Mouse (Mus musculus): ENCODE measurements around the gene Galnt2. TPM values are rescaled to one million over a fixed set of nuclear protein-coding genes. Genes with fewer than 3 reads are reported as not detected.

The Galnt2 gene
- total RNA-seq, 2 experiments from 2014 or later = 38.2 to 38.7 TPM

DNA sequence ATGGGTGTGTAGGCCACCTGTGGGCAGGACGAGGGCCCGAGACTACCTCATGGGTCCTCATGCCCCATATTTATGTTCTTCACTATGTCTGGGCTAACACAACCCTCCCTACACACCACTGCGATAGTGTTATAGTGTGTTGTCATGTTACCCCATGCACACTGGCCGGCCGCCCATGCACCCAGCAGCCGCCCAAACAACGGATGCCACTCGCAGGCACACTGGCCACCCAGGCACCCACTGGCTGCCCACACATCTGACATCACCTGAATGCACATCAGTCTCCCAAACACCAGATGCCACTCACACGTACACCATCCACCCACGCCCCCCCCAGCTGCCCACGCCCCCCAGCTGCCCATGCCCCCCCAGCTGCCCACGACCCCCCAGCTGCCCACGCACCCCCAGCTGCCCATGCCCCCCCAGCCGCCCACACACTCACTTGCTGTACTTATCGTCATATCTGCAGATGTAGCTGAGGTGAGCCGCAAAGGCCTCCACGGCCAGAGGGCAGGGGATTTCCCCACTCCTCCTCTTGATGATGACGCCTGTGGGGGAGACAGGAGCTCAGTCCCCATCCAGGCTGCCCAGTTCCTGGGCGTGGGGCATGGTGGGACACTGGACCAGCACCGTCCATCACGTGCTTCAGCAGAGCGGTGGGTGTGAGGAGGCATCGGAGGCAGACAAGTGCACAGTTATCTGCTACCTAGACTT is 140.4 kb downstream of the Galnt2 start:
- no peak for DNase-seq

DNA sequence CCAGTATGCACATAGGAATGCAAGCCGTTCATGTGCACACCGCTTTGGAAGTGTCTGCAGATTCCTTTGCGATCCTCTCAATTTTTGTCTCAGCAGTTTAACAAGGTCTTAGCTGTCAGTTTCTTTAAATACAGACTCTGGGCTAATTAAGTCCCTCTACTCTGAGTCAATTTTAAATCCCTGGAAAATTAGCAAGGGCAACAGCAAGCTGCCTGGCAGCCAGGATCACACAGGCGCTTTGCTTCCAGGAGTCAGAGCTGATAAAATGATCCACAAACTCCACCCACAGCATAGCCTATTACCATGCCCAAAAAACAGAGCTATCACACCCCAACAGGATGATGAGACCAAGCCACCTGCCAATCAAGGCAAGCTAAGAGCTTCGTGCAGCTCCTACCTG is 142.6 kb downstream of the Galnt2 start:
- no peak for DNase-seq

DNA sequence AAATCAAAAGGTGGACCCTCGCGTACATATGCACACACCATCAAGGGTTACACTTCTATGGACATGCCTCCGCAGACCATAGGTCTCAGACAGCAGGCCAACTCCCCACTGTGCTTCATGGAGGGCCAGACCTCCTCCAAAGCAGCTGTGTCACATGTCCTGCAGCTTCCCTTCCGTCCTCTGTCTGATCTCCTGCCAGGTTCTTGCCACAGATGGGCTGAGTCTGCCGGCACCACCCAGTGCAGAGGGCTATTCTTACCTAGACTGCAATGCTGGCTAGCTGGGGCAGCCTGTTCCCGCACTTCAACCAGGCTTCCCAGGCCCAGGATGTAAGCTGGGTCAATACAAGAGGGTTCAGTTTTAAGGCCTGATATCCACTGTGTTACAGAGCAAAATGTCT is 144.0 kb downstream of the Galnt2 start:
- peak; percentile 28 to 33 for DNase-seq

DNA sequence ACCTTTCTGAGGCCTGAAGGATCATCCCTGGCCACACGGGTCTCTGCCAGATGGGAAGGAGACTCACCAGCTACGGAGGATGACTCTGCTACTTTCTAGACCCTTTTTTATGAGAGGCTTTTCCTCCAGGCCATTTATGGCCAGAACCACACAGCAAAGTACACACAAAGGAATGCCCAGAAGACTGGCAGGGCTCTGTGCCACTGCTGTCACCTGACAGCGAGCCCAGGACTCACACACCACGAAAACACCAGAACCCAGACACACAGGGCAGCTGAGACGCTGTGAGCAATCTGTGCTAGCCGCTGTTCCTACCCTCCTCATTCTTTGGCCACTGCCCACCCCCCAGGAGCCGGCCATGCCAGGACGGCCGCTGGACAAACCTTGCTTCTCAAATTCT is 144.5 kb downstream of the Galnt2 start:
- DNase-seq = peak in 1 of 2 experiments; percentile 14

DNA sequence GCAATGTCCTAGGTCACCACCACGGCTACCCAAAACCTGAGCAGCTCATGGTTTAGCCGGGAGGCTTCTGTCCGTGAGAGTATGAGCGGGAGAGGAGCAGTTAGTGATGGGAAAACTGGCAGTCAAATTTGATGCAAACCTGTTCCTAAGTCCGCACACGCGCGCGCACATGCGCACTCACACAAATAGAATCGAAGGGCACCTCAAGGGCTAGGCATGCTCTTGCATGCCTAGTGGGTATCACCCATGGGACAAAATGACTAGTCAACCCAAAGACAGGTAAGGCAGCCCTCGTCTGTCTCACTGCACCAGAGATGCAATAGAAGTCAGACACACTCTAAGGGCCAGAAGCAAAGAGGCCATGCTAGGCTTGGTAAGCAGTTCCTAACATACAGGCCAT is 145.2 kb downstream of the Galnt2 start:
- DNase-seq = no peak

DNA sequence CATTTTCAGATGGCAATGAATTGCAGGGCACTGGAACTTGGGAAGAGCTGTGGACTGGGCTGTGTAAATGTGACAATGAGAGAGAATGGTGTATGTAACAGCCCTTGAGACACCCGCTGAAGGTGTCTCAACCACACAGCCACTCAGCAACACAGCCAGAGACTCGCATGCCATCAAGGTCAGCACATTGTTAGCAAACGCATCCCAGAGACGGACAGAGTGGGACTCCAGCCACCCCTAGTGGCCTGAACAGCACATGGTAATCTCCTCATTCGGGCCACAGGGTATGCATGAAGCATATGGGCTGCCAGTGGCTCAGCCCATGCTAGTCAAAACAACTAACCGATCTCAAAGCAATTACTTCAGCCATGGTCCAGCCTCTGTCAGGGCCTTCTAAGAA is 148.1 kb downstream of the Galnt2 start:
- no peak for DNase-seq

DNA sequence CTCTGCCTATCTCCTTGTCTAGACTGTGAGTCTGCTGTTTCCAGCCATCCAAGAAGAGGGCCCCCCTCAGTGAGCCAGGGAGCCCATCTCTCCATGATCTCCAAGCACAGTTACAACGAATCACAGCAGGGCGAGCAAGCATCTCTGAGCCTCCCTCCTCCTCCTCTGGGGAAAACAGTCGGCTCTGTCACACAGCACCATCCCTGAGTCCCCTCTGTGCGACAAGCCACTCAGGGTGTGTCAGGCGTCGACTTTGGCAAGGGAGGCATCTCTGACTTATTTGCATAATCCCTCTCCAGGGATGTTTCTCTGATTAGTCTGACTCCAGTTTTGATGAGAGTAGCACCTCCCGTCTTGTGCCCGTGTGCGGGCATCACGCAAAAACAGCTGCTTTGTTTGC is 151.0 kb downstream of the Galnt2 start:
- no peak for DNase-seq

DNA sequence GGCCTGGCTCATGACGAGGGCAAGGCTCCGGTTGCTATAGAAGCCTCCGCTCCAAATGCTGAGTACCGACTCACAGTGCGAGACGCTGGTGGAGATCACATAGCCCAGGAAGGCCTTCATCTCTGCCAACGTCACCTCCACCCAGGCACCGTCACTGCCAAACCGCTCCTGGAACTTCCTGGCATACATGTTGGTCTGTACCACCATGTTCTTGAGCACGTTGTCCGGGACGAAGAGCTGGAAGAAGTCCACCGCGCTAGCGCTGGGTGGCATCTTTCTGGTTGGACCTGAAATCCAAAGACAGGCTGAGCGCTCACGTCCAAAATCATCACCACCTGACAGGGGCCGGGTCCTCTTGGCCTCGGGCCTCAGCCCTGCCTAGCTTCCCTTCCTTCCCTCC is 153.1 kb downstream of the Galnt2 start:
- DNase-seq = no peak

DNA sequence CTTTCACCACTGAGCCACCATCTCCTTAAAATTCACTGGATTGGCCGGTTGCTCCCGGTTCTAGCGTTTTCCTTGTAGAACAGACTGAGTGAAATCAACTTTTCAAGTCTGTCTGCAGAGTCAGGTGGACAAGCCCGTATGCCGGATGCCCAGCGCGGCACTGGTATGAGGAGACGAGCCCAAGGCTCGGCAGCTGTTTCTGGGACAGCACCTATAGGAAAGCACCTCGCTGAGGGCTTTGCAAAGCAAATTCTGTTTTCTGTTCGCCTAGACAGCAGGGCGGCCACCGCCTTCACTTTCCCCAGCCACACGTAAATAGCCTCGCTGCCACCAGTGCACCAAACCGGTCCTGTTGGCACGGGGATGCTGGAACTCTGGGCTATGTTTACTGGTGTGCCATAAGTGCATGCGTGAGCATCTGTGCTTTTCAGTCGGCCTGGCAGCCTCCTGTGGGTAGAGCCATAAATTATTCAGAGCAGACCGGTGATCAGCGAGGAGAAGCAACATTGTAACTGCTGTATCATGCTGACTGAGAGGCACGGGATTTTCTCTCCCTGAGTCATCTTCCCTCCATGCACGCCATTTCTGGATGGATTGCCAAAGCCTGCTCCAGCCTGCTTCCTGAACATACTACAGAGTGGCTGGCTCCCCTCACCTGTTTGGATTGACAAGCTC is 155.2 kb downstream of the Galnt2 start:
- no peak for DNase-seq

DNA sequence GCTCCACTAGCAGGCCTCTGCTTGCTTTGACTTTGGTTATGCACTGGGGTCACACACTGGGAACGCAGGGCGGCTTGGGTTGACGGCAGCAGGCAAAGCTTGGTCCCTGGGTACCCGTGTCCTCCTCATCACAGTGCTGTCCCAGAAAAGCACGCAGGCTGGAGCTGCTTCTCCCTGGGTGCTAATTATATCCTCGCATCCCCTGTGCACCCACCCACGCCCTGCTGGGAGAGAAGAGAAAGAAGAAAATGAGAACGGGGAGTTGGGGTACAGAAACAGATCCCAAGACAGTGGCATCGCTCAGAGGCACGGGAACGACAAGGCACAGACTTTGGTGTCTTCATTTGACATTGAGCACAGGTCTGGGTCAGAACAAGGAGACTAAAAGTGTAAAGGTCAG is 158.3 kb downstream of the Galnt2 start:
- no peak for DNase-seq

DNA sequence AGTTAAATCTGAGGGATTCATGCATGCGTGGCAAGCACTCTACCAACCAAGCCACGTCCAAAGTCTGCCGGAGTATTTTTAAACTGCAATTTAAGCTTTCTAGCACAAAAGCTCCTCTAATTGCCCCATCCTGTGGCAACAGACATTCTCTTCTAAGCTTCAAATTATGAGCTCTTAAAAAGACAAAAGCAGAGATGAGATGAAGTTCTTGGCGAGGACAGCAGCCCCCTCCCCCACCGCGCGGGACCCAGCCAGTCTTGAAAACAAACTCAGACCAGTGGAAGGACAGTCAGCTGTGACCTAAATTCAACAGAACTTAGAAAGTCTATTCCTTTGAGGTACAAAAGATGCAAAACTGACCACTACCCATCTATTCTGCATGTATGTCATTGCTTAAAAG is 160.0 kb downstream of the Galnt2 start:
- DNase-seq = no peak

DNA sequence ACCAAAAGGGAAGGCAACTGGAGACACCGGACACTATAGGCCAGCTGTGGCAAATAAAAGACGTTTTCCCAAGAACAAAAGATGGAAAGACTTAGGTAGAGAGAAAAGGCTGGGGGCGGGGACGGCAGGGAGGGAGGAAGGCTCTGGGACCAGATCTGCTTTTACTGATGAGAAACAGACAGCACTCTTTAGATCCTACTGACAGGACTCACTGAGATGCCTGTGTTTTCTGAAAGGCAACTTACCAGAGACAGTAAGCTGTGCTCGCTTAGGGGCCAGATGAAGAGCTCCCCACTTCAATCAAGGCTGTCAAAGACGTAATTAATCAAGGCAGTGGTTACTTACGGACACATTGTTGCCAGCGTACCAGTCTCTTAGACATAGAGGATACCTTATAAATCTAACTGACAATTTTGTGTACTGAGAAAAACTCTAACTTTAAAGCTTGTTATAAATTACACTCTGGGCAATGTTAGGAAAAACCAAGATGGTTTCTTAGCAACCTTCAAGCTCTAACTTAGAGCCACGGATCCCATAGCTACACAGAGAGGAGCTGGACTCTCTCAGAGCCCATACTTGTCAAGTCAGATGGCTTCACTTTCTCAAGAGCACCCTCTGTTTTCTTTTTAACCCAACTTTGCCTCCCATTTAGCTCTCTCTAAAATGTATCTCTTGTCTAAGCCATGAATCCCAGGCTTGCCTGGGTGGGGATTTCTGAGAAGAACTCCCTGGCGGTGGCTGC is 161.3 kb downstream of the Galnt2 start:
- no peak for DNase-seq

DNA sequence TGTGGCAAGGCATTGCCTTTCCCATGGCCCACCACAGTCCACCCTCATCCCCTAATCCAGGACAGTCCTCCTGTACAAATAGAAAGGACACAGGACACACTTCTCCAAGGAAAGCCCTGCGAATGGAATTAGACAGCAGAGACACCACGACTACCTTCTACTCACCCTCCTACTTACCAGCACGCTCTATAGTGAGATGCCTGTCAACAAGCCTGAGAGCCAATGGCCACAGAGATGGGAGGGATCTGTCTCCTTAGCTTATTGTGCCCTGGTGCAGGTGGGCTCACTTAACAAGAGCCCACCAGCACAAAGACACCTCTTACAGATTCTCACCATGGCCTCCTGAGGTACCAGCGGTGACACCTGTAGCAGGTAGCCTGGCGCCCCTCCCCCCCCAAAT is 161.8 kb downstream of the Galnt2 start:
- DNase-seq = no peak

DNA sequence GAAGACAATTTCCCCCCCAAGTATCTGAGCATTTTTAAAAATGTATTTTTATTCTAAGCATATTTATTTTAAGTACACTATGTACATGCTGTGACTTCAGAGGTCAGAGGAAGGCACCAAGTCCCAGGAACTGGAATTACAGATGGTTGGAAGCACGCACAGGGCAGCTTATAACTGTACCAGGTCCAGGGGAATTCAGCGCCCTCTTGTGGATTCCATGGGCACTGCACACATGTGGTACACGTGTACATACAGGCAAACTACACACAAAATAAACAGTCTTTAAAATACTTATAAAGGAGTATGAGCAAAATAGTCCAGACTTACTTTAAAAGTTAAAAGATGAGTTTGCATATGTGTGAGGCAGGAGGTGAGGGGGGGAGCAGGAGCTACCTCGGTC is 162.7 kb downstream of the Galnt2 start:
- no peak for DNase-seq

DNA sequence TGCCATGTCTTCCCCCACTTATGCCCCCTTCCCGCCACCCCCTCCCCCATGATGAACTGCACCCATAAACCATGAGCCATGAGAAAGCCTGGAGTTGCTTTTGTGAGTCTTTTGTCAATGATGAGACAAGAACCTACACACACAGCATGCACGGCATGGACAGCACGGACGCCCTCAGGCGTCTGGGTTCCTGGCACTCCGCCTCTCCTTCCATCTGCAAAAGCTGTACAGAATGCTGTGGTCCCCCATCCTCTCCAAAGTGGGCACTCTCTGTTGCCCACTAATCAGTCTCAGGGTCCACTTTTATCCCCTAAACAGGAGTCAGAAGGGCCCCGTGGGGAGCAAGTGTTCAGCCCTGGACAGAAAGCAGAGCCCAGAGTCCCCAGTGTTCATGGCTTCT is 163.8 kb downstream of the Galnt2 start:
- no peak for DNase-seq

Other genes starting within 250 kb of the Galnt2 start
- gene Abcb10, start 248.3 kb upstream of the Galnt2 start, total RNA-seq (2021) = 10 to 100 TPM; 43.3 to 52.1 TPM
- 10 to 100 TPM; 12.1 to 13.5 TPM for gene Taf5l, start 210.0 kb upstream of the Galnt2 start, total RNA-seq (2021)
- gene Urb2, start 209.9 kb upstream of the Galnt2 start, total RNA-seq (2021) = 1 to 10 TPM; 6.7 to 7.2 TPM
- under 1 TPM; 0.49 to 0.72 TPM for gene Pgbd5, start 208.3 kb downstream of the Galnt2 start, total RNA-seq (2021)

Data from heart, adult 18-20 months (tissue).